ENCODE assay signal across 8 mouse cellular contexts in the genomic region with DNA sequence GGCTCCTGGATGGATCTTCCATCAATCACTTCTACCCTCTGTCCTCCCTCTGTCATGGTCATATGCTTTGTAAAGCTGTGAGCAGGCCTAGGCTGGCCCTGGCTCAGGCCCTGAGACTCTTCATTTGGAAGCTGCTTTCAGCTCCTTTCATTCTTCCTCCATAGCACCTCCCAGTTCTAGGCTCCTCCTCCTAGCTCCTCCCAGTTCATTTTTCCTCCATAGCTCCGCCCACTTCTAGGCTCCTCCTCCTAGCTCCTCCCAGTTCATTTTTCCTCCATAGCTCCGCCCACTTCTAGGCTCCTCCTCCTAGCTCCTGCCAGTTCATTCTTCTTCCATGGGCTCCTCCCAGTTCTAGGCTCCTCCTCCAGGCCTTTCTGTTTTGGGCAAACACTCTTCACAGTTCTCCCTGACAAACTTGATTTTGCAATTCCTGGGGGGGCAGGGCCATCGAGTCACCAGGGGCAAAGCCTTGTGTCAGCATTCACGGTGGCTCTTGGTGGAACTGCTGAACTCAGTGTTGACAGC.
DNase-seq lines count a peak whose midpoint lies in the region; ATAC-seq and TF ChIP-seq lines count a peak whose summit lies in the region.

No protein-coding gene starts in this region.

- DNase-seq in gastrocnemius, adult 2 months = peak; percentile 38
- DNase-seq in gastrocnemius, postnatal 36 days = no peak
- peak; percentile 11 for DNase-seq in CD4-positive helper T cell, adult 2 months (ENCODE audit: low read depth, low spot score)
- DNase-seq in liver, embryonic 14.5 days (ENCODE audit: low read depth in 3 of 3, low spot score in 3 of 3) = peak; percentile 29 to 51 (median 35)
- DNase-seq in cerebellum, adult 11-12 months = no peak
- no peak for DNase-seq in layer of hippocampus, postnatal 25 days (ENCODE audit: extremely low spot score in 1 of 2, low spot score in 1 of 2)
- no peak for DNase-seq in MN1 (ENCODE audit: low spot score)

- WGBS in embryonic facial prominence, embryonic 15.5 days = 38% methylated on average over 4 of the region's 4 CpGs
- WGBS in liver, embryonic 14.5 days (ENCODE audit: insufficient replicate concordance) = 30% methylated on average over 4 of the region's 4 CpGs

- ATAC-seq in embryonic facial prominence, embryonic 15.5 days (ENCODE audit: insufficient number of reproducible peaks, low FRiP score, low TSS enrichment, low read depth) = peak; percentile 48; the same call in 1 of the 2 replicates
- ATAC-seq in liver, embryonic 14.5 days (ENCODE audit: insufficient read depth) = peak; percentile 63

- peaks cover 8% of the 10 kb centered on the region; the same call in 1 of the 2 replicates for H3K4me1 ChIP-seq in embryonic facial prominence, embryonic 15.5 days
- peaks cover 0 to 3% of the 10 kb centered on the region in 2 experiments; a peak in 1 of 4 replicates for H3K4me1 ChIP-seq in liver, embryonic 14.5 days (replicated peaks; ENCODE audit: control insufficient read depth in 2 of 2, insufficient read depth in 2 of 2, low read length in 1 of 2)

- H3K27me3 ChIP-seq in embryonic facial prominence, embryonic 15.5 days = no peaks in the 10 kb centered on the region
- no peaks in the 10 kb centered on the region for H3K27me3 ChIP-seq in liver, embryonic 14.5 days (ENCODE audit: control insufficient read depth, insufficient read depth, low read length)

- H3K27ac ChIP-seq in gastrocnemius, adult 2 months = peak overlapping the region; percentile 61; the same call in 1 of the 2 replicates
- no peak overlapping the region for H3K27ac ChIP-seq in embryonic facial prominence, embryonic 15.5 days (replicated peaks)
- H3K27ac ChIP-seq in liver, embryonic 14.5 days = no peak overlapping the region

- H3K9ac ChIP-seq in embryonic facial prominence, embryonic 15.5 days = no peak overlapping the region
- H3K9ac ChIP-seq in liver, embryonic 14.5 days (replicated peaks) = no peak overlapping the region

- intact Hi-C loops in gastrocnemius, adult 2 months (cut with DNase I) = no loop called here
- intact Hi-C loops in gastrocnemius, postnatal 36 days (cut with DNase I) = no loop called here

- no peak for TF ChIP-seq CTCF in gastrocnemius, adult 2 months (IDR thresholded peaks at IDR 0.05)
- TF ChIP-seq CTCF in liver, embryonic 14.5 days (IDR thresholded peaks at IDR 0.05; ENCODE audit: low read depth) = no peak

- no peaks in the 10 kb centered on the region for H3K9me3 ChIP-seq in embryonic facial prominence, embryonic 15.5 days (replicated peaks)
- no peaks in the 10 kb centered on the region for H3K9me3 ChIP-seq in liver, embryonic 14.5 days (ENCODE audit: control insufficient read depth, low read length)

- no peak for TF ChIP-seq EP300 in liver, embryonic 14.5 days (IDR thresholded peaks at IDR 0.05; ENCODE audit: low read depth)

- no peak overlapping the region for H3K4me2 ChIP-seq in embryonic facial prominence, embryonic 15.5 days (replicated peaks)
- no peak overlapping the region for H3K4me2 ChIP-seq in liver, embryonic 14.5 days (ENCODE audit: low read depth)

- peaks cover 35% of the 10 kb centered on the region for H3K36me3 ChIP-seq in embryonic facial prominence, embryonic 15.5 days
- H3K36me3 ChIP-seq in liver, embryonic 14.5 days (replicated peaks; ENCODE audit: control insufficient read depth, insufficient read depth, low read depth) = no peaks in the 10 kb centered on the region

- no peak overlapping the region for H3K4me3 ChIP-seq in gastrocnemius, adult 2 months
- H3K4me3 ChIP-seq in embryonic facial prominence, embryonic 15.5 days (replicated peaks) = no peak overlapping the region
- no peak overlapping the region for H3K4me3 ChIP-seq in liver, embryonic 14.5 days (ENCODE audit: insufficient read depth in 1 of 2, low read depth in 2 of 2, low read length in 2 of 2)

Comparison
In these comparisons a context has a peak if more than half of its experiments do, and no peak if none do; other contexts are left out.
1. DNase-seq: peak in gastrocnemius, adult 2 months (single experiment), CD4-positive helper T cell, adult 2 months (single experiment) and liver, embryonic 14.5 days (3 of 3); none in gastrocnemius, postnatal 36 days (0 of 2), cerebellum, adult 11-12 months (single experiment), layer of hippocampus, postnatal 25 days (0 of 2) and MN1 (single experiment).